Mouse (Mus musculus) embryonic fibroblast, embryonic 13.5 days (primary cell): Measurements from ENCODE around the gene BC004004.

Source experiments
- CTCF ChIP-seq: IDR thresholded peaks from 2 replicates; pipeline ENCODE4 v1.5.1; 2011; ENCODE audit warnings: mild to moderate bottlenecking, control low read depth, low read length, moderate library complexity, borderline replicate concordance; ENCODE audit not compliant: insufficient read depth
- POLR2A ChIP-seq: IDR thresholded peaks from 2 replicates; pipeline ENCODE4 v1.6.1; 2011; ENCODE audit warnings: low read depth, mild to moderate bottlenecking, control low read depth, low read length, moderate library complexity

GRCm38 (mm10) chr17:29360761-29361221 lies 92.2 kb downstream of the BC004004 start, which contains the start of gene Fgd2:
- TF ChIP-seq POLR2A (no peak), CTCF (no peak; the same call in 1 of the 2 replicates)
